Mouse (Mus musculus): ENCODE measurements around the gene Apc2. TPM values are rescaled to one million over a fixed set of nuclear protein-coding genes. Genes with fewer than 3 reads are reported as not detected.

The Apc2 gene
- polyA plus RNA-seq, 2 experiments: 0.04 TPM; not detected in 1

DNA sequence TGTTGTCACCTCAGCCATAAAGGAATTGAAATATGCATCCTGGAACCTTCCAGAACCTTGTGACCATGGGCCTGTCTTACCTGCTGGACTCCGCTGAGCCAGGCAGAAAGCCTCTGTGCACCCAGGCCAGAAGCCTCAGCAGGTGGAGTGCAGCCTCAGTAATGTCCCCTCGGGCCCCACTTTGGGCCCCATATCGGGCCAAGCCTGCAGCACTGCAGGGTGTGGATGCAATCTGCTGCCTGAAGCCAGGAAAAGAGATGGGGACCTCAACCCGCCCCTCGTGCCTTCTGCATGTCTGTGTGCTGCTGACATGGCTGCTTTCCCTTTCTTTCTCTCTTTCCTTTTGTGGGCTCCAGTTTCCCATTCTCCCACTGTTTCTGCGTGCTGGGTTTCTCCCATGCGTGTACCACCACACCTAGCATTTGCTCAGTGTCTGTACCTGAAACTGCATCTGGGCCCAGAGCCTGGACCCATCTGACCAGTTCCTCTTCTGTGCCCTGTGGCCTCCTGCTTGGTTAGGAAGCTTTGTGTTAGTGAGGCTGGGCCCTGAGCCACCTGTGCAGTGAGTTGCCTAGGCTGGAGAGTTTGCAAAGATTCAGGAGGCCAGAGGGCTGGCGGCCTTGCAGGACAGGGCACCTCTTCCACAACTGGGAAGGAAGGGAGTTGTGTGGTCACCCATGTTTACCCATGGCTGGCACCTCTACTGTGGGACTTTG is 23.7 kb upstream of the Apc2 start:
- peaks cover 54% of the 10 kb centered on the region for H3K36me3 ChIP-seq (replicated peaks; ENCODE audit: control insufficient read depth, insufficient read depth, low read depth)
- no peaks in the 10 kb centered on the region for H3K9me3 ChIP-seq (ENCODE audit: control insufficient read depth, low read length)
- DNase-seq (ENCODE audit: low read depth in 3 of 3, low spot score in 3 of 3) (peak in 1 of 3 experiments; percentile 60), ATAC-seq (ENCODE audit: insufficient read depth) (peak; percentile 64)
- peak overlapping the region; percentile 37 for H3K9ac ChIP-seq (replicated peaks)
- peak overlapping the region; percentile 87 for H3K27ac ChIP-seq
- 48% methylated on average over 8 of the region's 8 CpGs for WGBS (ENCODE audit: insufficient replicate concordance)
- H3K4me2 ChIP-seq (ENCODE audit: low read depth): peak overlapping the region; percentile 63
- peaks cover 52 to 53% of the 10 kb centered on the region in 2 experiments for H3K4me1 ChIP-seq (replicated peaks; ENCODE audit: control insufficient read depth in 2 of 2, insufficient read depth in 2 of 2, low read length in 1 of 2)
- peak overlapping the region; percentile 31 for H3K4me3 ChIP-seq (ENCODE audit: insufficient read depth in 1 of 2, low read depth in 2 of 2, low read length in 2 of 2)
- H3K27me3 ChIP-seq (ENCODE audit: control insufficient read depth, insufficient read depth, low read length): no peaks in the 10 kb centered on the region
- no peak for TF ChIP-seq CTCF (IDR thresholded peaks at IDR 0.05; ENCODE audit: low read depth)
- peak; percentile 37; the same call in 1 of the 2 replicates for TF ChIP-seq EP300 (IDR thresholded peaks at IDR 0.05; ENCODE audit: low read depth)

- Histone ChIP-seq H3K27ac (no peak overlapping the region), H3K36me3 (replicated peaks; ENCODE audit: control insufficient read depth, insufficient read depth, low read depth) (peaks cover 62% of the 10 kb centered on the region), H3K27me3 (ENCODE audit: control insufficient read depth, insufficient read depth, low read length) (no peaks in the 10 kb centered on the region), H3K9me3 (ENCODE audit: control insufficient read depth, low read length) (no peaks in the 10 kb centered on the region), H3K9ac (replicated peaks) (no peak overlapping the region; the same call in 1 of the 2 replicates), H3K4me1 (replicated peaks; ENCODE audit: control insufficient read depth in 2 of 2, insufficient read depth in 2 of 2, low read length in 1 of 2) (peaks cover 37 to 40% of the 10 kb centered on the region in 2 experiments), H3K4me2 (ENCODE audit: low read depth) (no peak overlapping the region), H3K4me3 (ENCODE audit: insufficient read depth in 1 of 2, low read depth in 2 of 2, low read length in 2 of 2) (no peak overlapping the region)
- 83% methylated on average over 3 of the region's 3 CpGs for WGBS (ENCODE audit: insufficient replicate concordance)
- no peak for TF ChIP-seq EP300 (IDR thresholded peaks at IDR 0.05; ENCODE audit: low read depth)
- DNase-seq (ENCODE audit: low read depth in 3 of 3, low spot score in 3 of 3) (no peak), ATAC-seq (ENCODE audit: insufficient read depth) (no peak)
Measured at GRCm38 (mm10) chr10:80273847-80274246, 21.9 kb upstream of the Apc2 start.

- no peak overlapping the region for H3K27ac ChIP-seq
- peaks cover 78% of the 10 kb centered on the region for H3K36me3 ChIP-seq (replicated peaks; ENCODE audit: control insufficient read depth, insufficient read depth, low read depth)
- TF ChIP-seq EP300 (IDR thresholded peaks at IDR 0.05; ENCODE audit: low read depth): no peak
- no peak for TF ChIP-seq CTCF (IDR thresholded peaks at IDR 0.05; ENCODE audit: low read depth)
- peaks cover 13 to 19% of the 10 kb centered on the region in 2 experiments for H3K4me1 ChIP-seq (replicated peaks; ENCODE audit: control insufficient read depth in 2 of 2, insufficient read depth in 2 of 2, low read length in 1 of 2)
- 78% methylated on average over 4 of the region's 5 CpGs for WGBS (ENCODE audit: insufficient replicate concordance)
- H3K4me2 ChIP-seq (ENCODE audit: low read depth): no peak overlapping the region
- ATAC-seq (ENCODE audit: insufficient read depth): no peak
- DNase-seq (ENCODE audit: low read depth in 3 of 3, low spot score in 3 of 3): no peak
- no peak overlapping the region for H3K4me3 ChIP-seq (ENCODE audit: insufficient read depth in 1 of 2, low read depth in 2 of 2, low read length in 2 of 2)
- no peaks in the 10 kb centered on the region for H3K27me3 ChIP-seq (ENCODE audit: control insufficient read depth, insufficient read depth, low read length)
- H3K9ac ChIP-seq (replicated peaks): no peak overlapping the region
- no peaks in the 10 kb centered on the region for H3K9me3 ChIP-seq (ENCODE audit: control insufficient read depth, low read length)
Measured at GRCm38 (mm10) chr10:80276238-80276637, 19.5 kb upstream of the Apc2 start.

GRCm38 (mm10) chr10:80278390-80278789 is 17.4 kb upstream of the Apc2 start:
- 92% methylated on average over 9 of the region's 9 CpGs for WGBS (ENCODE audit: insufficient replicate concordance)
- TF ChIP-seq CTCF (IDR thresholded peaks at IDR 0.05; ENCODE audit: low read depth) (no peak), EP300 (IDR thresholded peaks at IDR 0.05; ENCODE audit: low read depth) (no peak)
- H3K36me3 ChIP-seq (replicated peaks; ENCODE audit: control insufficient read depth, insufficient read depth, low read depth): peaks cover 88% of the 10 kb centered on the region

DNA sequence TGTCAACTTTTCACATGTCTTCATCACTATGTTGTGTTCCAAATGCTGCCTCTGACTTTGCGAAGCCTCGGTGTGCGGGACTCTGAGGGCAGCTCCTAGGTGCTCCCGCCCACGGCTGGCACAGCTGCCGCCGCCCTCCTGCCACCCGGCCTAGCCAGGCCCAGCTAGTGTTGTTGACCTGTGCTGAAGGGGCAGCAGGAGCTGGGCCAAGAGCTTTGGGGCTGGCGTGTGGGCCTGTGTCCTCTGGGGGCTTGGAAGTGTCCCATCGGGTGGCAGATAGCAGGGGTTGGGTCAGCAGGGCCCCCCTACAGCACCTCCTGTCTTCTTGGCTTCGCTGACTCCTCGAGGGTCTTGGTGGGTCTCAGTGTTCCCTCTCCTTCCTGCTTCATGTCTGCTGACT is 16.5 kb upstream of the Apc2 start:
- 89% methylated on average over 12 of the region's 12 CpGs for WGBS (ENCODE audit: insufficient replicate concordance)

More at GRCm38 (mm10) chr10:80278390-80278789, 17.4 kb upstream of the Apc2 start:
- H3K27ac ChIP-seq: no peak overlapping the region
- H3K4me1 ChIP-seq (replicated peaks; ENCODE audit: control insufficient read depth in 2 of 2, insufficient read depth in 2 of 2, low read length in 1 of 2): peaks cover 0 to 3% of the 10 kb centered on the region in 2 experiments; a peak in 2 of 4 replicates
- ATAC-seq (ENCODE audit: insufficient read depth) (no peak), DNase-seq (ENCODE audit: low read depth in 3 of 3, low spot score in 3 of 3) (no peak)
- H3K9ac ChIP-seq (replicated peaks): no peak overlapping the region
- no peaks in the 10 kb centered on the region for H3K27me3 ChIP-seq (ENCODE audit: control insufficient read depth, insufficient read depth, low read length)
- no peak overlapping the region for H3K4me3 ChIP-seq (ENCODE audit: insufficient read depth in 1 of 2, low read depth in 2 of 2, low read length in 2 of 2)
- H3K4me2 ChIP-seq (ENCODE audit: low read depth): no peak overlapping the region
- H3K9me3 ChIP-seq (ENCODE audit: control insufficient read depth, low read length): no peaks in the 10 kb centered on the region

More for the DNA sequence above, 16.5 kb upstream of the Apc2 start:
- H3K9ac ChIP-seq (replicated peaks): no peak overlapping the region
- no peak for ATAC-seq (ENCODE audit: insufficient read depth)
- no peak overlapping the region for H3K4me3 ChIP-seq (ENCODE audit: insufficient read depth in 1 of 2, low read depth in 2 of 2, low read length in 2 of 2)
- no peaks in the 10 kb centered on the region for H3K4me1 ChIP-seq (replicated peaks; ENCODE audit: control insufficient read depth in 2 of 2, insufficient read depth in 2 of 2, low read length in 1 of 2)
- H3K4me2 ChIP-seq (ENCODE audit: low read depth): no peak overlapping the region
- H3K36me3 ChIP-seq (replicated peaks; ENCODE audit: control insufficient read depth, insufficient read depth, low read depth): peaks cover 89% of the 10 kb centered on the region
- TF ChIP-seq EP300 (IDR thresholded peaks at IDR 0.05; ENCODE audit: low read depth): no peak
- no peak for TF ChIP-seq CTCF (IDR thresholded peaks at IDR 0.05; ENCODE audit: low read depth)
- H3K27me3 ChIP-seq (ENCODE audit: control insufficient read depth, insufficient read depth, low read length): no peaks in the 10 kb centered on the region
- H3K27ac ChIP-seq: no peak overlapping the region
- no peak for DNase-seq (ENCODE audit: low read depth in 3 of 3, low spot score in 3 of 3)
- no peaks in the 10 kb centered on the region for H3K9me3 ChIP-seq (ENCODE audit: control insufficient read depth, low read length)
